Mouse (Mus musculus) heart, postnatal 0 days (tissue): ENCODE data around the gene Ints5. TPM values are rescaled to one million over a fixed set of nuclear protein-coding genes. Genes with fewer than 3 reads are reported as not detected.
"Not testable (repeated sequence)": the region's sequence is repeated elsewhere in the genome, so short reads cannot be mapped to it uniquely, and the experiment has no call there.

ENCODE experiments used
- ATAC-seq: fragments of 200-750 bp; cut with Nextera tagmentation; 2 replicates; pipeline ENCODE4 v1.8.0; 2017; ENCODE audit warnings: low read depth, moderate number of reproducible peaks, moderate library complexity; ENCODE audit not compliant: insufficient read depth
- DNase-seq: peaks from one replicate; pipeline ENCODE4 v3.0.0-alpha.2; 2016; ENCODE audit warnings: low spot score
- H3K27ac ChIP-seq: fragments of 300-500 bp; sonication (generic); 2 replicates; pipeline ENCODE4 v1.5.1; 2014; ENCODE audit warnings: low read depth, mild to moderate bottlenecking
- H3K27me3 ChIP-seq: fragments of 300-500 bp; sonication (generic); 2 replicates; pipeline ENCODE4 v1.6.1; 2014; ENCODE audit warnings: low read length, mixed read lengths; ENCODE audit not compliant: control insufficient read depth, insufficient read depth
- H3K36me3 ChIP-seq: fragments of 300-500 bp; sonication (generic); replicated peaks from 2 replicates; pipeline ENCODE4 v1.6.1; 2014; ENCODE audit warnings: low read length, mixed read lengths; ENCODE audit not compliant: control insufficient read depth, insufficient read depth
- H3K4me1 ChIP-seq: fragments of 300-500 bp; sonication (generic); 2 replicates; pipeline ENCODE4 v1.6.1; 2014; ENCODE audit warnings: antibody characterized with exemption; ENCODE audit not compliant: control insufficient read depth, insufficient read depth
- H3K4me2 ChIP-seq: fragments of 300-500 bp; sonication (generic); 2 replicates; pipeline ENCODE4 v1.6.1; 2014; ENCODE audit warnings: low read depth, mild to moderate bottlenecking, low read length, moderate library complexity
- H3K4me3 ChIP-seq: fragments of 300-500 bp; sonication (generic); 2 replicates; pipeline ENCODE4 v1.5.1; 2014; ENCODE audit warnings: low read depth, low read length
- H3K9ac ChIP-seq: fragments of 300-500 bp; sonication (generic); replicated peaks from 2 replicates; pipeline ENCODE4 v1.6.1; 2014; ENCODE audit warnings: low read depth, low read length, mixed read lengths
- H3K9me3 ChIP-seq: fragments of 300-500 bp; sonication (generic); replicated peaks from 2 replicates; pipeline ENCODE4 v1.6.1; 2016; ENCODE audit warnings: low read length; ENCODE audit not compliant: control insufficient read depth
- CTCF ChIP-seq: IDR thresholded peaks from 2 replicates; pipeline ENCODE4 v1.5.1; 2016; ENCODE audit warnings: antibody characterized with exemption, control low read depth, low read depth
- EP300 ChIP-seq: IDR thresholded peaks from 2 replicates; pipeline ENCODE4 v1.6.1; 2016; ENCODE audit warnings: antibody characterized with exemption, low read depth
- WGBS: fragments of 180-500 bp; shearing (Covaris S2); extraction: QIAGEN DNeasy Blood & Tissue Kit; methylation state at CpG from one replicate; pipeline ENCODE4 v1.1.7; 2014; 5-methylcytosine and 5-hydroxymethylcytosine counted together
- polyA plus RNA-seq: library from polyadenylated mRNA; unstranded; fragments of >200 nt; fragmentation: Nextera tagmentation; extraction: Ambion mirVana; gene quantifications from 2 replicates; pipeline ENCODE4 v1.2.1, GENCODE M21; 2015
- total RNA-seq: library from RNA; depleted of rRNA; stranded (reverse); fragments of >200 nt; gene quantifications from 2 replicates; pipeline ENCODE4 v1.2.3, GENCODE M21; 2014; ENCODE audit warnings: low replicate concordance

Ints5 gene
- total and polyA plus RNA-seq, 2 experiments from 2014 or later = 14.2 to 25.6 TPM

GRCm38 (mm10) chr19:8895397-8895960 lies 2.7 kb downstream of the Ints5 start:
- no peak overlapping the region for H3K9ac ChIP-seq
- ATAC-seq = no peak
- 87% methylated on average over 9 of the region's 9 CpGs for WGBS

GRCm38 (mm10) chr19:8896231-8896630 lies 3.4 kb downstream of the Ints5 start:
- not testable (repeated sequence) for DNase-seq, H3K4me3 ChIP-seq, ATAC-seq, H3K4me2 ChIP-seq, H3K9me3 ChIP-seq, H3K27ac ChIP-seq, H3K9ac ChIP-seq, H3K27me3 ChIP-seq
- Histone ChIP-seq H3K4me1 (peaks cover 16% of the 10 kb centered on the region), H3K36me3 (peaks cover 11% of the 10 kb centered on the region)
- 90% methylated on average over 5 of the region's 5 CpGs for WGBS

More at GRCm38 (mm10) chr19:8895397-8895960, 2.7 kb downstream of the Ints5 start:
- peaks cover 11% of the 10 kb centered on the region for H3K36me3 ChIP-seq
- no peaks in the 10 kb centered on the region for H3K27me3 ChIP-seq
- no peaks in the 10 kb centered on the region for H3K9me3 ChIP-seq
- no peak overlapping the region for H3K27ac ChIP-seq
- TF ChIP-seq EP300 = no peak
- no peak for TF ChIP-seq CTCF
- DNase-seq = no peak
- no peak overlapping the region for H3K4me3 ChIP-seq
- no peak overlapping the region for H3K4me2 ChIP-seq
- peaks cover 16% of the 10 kb centered on the region for H3K4me1 ChIP-seq

- peaks cover 16% of the 10 kb centered on the region for H3K4me1 ChIP-seq
- H3K4me3 ChIP-seq = peak overlapping the region; percentile 89
- ATAC-seq = peak; percentile 33
- peak overlapping the region; percentile 52 for H3K9ac ChIP-seq
- peak overlapping the region; percentile 87 for H3K27ac ChIP-seq
- H3K36me3 ChIP-seq = peaks cover 15% of the 10 kb centered on the region
- peak overlapping the region; percentile 82 for H3K4me2 ChIP-seq
- H3K27me3 ChIP-seq, DNase-seq, H3K9me3 ChIP-seq: not testable (repeated sequence)
- 24% methylated on average over 21 of the region's 21 CpGs for WGBS
Measured at GRCm38 (mm10) chr19:8897211-8897864, 4.5 kb downstream of the Ints5 start.

- peak within 1 kb of the TSS; percentile 93 for H3K9ac ChIP-seq
- peak within 1 kb of the TSS; percentile 82 for H3K4me2 ChIP-seq
- 0 out of 2 replicates have a peak, but pooled peaks have one; percentile 10 for TF ChIP-seq CTCF
- no peak for TF ChIP-seq EP300
- peak within 1 kb of the TSS; percentile 89 for H3K4me3 ChIP-seq
- peak within 1 kb of the TSS; percentile 91 for H3K27ac ChIP-seq
- WGBS = under 1% methylated on average over 53 of the region's 53 CpGs
- peaks cover 16% of the 10 kb centered on the region for H3K4me1 ChIP-seq
- no peaks in the 10 kb centered on the region for H3K9me3 ChIP-seq
- DNase-seq (peak; percentile 97), ATAC-seq (peak; percentile 99)
- H3K36me3 ChIP-seq = peaks cover 21% of the 10 kb centered on the region
- H3K27me3 ChIP-seq = no peaks in the 10 kb centered on the region
Measured at GRCm38 (mm10) chr19:8897865-8898495, 5.2 kb downstream of the Ints5 start, which contains the start of gene Ganab. Ganab (plus strand) TSS chr19:8898071.

- Histone ChIP-seq H3K9ac (peak overlapping the region; percentile 93), H3K4me2 (peak overlapping the region; percentile 82), H3K9me3 (no peaks in the 10 kb centered on the region), H3K4me3 (peak overlapping the region; percentile 89), H3K27ac (peak overlapping the region; percentile 91), H3K27me3 (no peaks in the 10 kb centered on the region), H3K36me3 (peaks cover 27% of the 10 kb centered on the region), H3K4me1 (peaks cover 16% of the 10 kb centered on the region)
- 6% methylated on average over 13 of the region's 13 CpGs for WGBS
- TF ChIP-seq EP300 (no peak), CTCF (no peak)
- DNase-seq (no peak), ATAC-seq (no peak)
Measured at GRCm38 (mm10) chr19:8898576-8898975, 5.8 kb downstream of the Ints5 start.
